Mouse (Mus musculus) heart, postnatal 0 days (tissue): ENCODE results near the gene Stat6.

ENCODE experiments used
- CTCF ChIP-seq: IDR thresholded peaks from 2 replicates; pipeline ENCODE4 v1.5.1; 2016; ENCODE audit warnings: antibody characterized with exemption, control low read depth, low read depth
- EP300 ChIP-seq: IDR thresholded peaks from 2 replicates; pipeline ENCODE4 v1.6.1; 2016; ENCODE audit warnings: antibody characterized with exemption, low read depth

DNA sequence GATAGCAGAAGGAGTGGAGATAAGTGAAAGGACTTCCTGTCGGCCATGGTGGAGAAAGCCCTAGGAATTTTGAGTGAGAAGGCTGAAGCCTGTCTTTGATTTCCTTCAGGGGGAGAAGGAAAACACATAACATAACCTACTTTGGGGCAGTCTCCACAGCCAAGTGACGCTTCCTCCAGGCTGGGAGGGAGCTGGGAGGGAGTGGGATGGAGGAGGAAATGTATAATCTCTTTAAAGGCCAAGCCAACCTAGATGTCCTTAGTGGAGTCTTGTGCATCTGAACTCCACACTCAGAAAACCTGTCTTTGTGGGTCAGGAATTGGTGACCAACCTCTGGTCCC is 27.8 kb upstream of the Stat6 start:
- TF ChIP-seq EP300 (no peak), CTCF (no peak)
